Mouse (Mus musculus) brain, adult 2 months (tissue): Measurements from ENCODE around the gene Cd300lg.

Source experiments
- DNase-seq: peaks from one replicate; pipeline ENCODE4 v3.0.0; 2011; ENCODE audit warnings: low read depth, low spot score

Gene Cd300lg

DNA sequence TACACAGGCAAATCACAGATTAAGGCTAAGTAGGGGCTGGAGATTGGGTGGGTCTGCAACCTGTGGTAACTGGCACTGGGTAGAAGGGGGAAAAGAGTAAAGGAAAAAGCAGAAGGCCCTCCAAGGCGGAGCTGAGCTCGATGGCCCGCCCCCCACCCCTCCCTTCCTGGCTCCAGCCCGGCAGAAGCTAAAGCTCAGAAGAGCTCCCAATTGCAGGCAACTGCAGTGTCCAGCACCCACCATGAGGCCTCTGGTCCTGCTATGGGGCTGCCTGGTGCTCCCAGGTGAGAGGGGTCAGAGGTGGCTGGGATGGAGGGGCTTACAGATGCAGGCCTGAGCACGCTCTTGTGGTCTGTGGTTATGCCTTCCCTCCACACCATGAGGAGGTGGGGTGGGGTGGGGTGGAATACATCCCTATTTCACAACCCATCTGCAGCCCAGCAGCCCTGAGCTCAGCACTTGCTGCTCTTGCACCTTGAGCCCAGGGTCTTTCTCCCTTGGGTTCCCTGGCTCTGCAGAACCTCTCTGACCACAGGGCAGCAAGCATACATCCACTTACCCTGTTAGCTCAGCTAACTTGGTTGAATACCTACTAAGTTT, at the start of gene Cd300lg:
Gene Cd300lg (plus strand): TSS at position 160 of the 600 bp plus-strand sequence.
- no peak for DNase-seq

DNA sequence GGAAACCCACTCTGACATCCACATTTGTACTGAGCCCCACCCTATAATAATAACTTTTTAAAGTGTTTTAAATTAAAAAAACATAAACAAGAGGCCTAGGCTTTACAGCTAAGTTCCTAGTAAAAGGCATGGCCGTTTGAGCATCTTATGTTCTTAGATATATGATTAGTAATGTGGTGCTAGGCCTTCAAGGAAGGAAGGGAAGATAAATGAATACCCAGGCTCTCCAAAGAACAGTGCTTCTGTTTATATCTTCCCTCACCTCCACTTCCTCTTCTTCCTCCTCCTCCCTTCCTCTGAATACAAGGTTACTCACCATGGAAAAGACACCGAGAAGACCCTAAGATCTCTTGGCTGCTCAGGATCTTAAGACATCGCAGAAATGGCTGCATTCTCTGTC, 49.5 kb upstream of the Cd300lg start:
- no peak for DNase-seq

DNA sequence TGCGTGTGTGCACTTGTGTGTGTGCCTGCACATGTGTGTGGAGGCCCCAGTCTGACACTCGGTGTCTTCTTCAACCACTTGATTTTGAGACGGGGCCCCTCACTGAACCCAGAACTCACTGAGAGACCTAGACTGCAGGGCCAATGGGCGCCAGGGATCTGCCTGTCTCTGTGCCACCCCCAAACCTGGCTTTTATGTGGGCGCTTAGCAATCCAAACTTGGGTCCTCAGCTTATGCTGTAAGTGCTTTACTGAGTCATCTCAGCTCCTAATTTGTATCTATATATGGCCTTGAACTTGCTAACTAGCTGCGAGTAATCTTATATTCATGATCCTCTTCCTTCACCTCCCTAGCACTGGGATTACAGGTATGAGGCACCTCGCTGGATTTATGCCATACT, 48.9 kb upstream of the Cd300lg start:
- peak; percentile 88 for DNase-seq

DNA sequence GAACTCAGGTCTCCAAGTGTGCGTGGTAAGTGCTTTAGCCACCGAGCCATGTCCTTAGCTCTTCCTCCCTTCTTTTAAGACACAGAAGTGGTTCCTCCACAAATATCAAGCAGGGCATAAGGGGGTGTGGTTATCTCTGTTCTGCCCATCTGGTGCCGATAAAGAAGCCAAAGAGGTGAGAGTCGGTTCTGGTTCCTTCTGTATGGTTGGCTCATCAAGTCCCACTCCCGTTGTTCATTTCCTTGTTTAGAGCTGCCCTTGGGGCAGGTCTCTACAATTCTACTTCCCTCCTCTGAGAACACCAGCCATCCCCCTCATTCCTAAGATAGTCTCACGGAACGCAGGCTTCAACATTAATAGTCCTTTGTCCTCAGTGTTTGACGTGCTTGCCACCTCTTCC, 47.2 kb upstream of the Cd300lg start:
- peak; percentile 66 for DNase-seq

DNA sequence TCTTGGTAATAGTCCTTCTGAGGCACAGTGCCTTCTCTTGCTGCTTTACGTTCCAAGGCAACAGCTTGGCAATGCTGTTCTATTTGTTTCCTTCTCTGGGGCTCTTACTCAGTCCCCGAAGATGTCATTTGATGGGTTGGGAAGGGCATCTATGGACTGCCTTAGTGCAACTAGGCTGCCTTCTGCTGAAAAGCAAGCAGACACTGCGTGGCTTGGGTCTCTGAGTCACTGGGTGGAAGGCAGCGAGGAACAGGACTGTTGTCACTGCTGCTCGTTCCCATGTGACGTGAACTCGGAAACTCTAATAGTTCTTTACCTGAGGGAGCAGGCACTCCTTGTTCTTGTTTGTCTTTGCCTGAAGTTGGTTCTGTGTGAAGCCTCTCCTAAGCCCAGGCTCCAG, 45.4 kb upstream of the Cd300lg start:
- DNase-seq: peak; percentile 54

DNA sequence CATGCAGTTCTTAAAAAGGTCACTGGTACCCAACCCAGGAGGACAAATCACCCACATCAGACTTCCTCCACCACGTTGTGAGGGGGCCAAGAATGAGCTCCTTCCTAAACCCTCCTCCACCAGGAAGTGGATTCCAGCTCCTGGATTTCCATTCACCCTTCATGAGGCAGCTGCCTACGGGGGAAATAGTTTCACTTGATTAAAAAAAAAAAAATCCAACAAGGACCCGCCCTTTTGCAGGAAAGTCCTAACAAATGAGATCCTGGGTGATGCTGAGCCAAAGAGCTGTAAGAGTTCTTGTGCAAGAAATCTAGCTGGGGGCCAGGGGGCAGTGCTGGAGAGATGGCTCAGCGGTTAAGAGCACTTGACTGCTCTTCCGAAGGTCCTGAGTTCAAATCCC, 43.1 kb upstream of the Cd300lg start:
- DNase-seq: peak; percentile 50

DNA sequence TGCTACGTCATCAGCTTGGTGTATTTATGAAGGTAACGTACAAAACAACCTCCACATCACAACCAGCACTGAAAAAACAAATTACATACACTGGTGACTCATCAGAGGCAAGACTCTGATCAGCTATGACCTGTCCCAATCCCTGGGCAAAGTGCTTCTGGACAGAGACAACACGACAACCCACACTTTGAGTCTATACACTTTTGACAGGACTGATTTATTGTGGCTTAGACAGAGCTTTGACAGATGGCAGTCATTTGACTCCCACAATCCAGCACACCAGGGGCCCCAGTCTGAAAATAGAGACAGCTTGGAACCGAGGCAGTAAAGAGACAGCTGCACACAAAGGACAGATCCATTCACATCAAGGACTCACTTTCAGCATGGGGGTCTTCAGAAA, 41.8 kb upstream of the Cd300lg start:
- no peak for DNase-seq

DNA sequence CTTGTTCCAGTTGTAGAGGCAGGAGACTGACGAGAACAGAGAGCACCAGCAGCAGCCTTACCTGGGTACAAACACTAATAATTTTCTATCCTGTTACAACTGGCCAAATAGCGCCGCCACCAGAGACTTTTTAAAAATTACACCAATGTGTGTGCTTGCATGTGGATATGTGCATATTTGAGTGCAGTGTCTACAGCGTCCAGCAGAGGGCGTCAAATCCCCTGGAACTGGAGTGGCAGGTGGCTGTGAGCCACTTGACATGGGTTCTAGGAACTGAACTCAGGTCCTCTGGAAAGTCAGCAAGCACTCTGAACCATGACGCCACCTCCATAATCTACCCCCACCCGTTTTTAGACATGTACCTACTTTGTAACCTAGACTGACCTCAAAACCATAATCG, 37.1 kb upstream of the Cd300lg start:
- DNase-seq: no peak

DNA sequence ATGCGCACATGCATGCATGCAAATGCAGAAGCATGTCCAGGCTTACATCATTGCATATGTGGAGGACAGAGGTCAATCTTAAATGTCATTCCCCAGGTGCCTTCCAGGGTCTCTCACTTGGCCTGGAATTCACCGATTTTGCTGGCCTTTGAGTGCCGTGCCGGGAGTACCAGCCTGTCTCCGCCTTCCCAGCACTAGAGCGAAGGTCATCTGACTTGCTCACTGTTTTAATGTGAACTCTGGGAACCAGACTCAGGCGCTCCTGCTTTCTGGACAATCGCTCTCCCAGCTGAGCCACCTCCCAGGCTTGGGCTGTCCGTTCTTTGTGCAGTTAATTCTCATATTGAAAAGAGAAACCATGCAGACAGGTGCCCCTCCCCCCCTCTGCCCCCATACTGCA, 35.0 kb upstream of the Cd300lg start:
- DNase-seq: no peak

DNA sequence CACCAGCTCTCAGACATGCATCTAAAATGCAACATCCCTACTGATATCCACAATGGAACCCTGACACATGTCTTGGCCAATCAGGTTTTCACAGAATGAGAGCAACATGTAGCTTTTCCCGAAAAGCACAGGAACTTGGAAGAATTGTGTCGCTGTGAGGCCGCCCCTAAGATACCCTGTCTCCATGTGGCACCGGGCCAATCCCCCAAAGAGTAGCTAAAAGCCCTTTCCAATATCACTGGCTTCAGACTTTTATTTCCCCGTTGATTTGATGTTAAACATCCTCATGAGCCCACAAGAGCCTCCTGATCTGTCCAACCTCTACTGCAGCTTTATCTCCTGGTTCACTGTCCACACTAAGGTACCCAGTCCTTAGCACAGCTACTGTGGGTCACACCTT, 34.6 kb upstream of the Cd300lg start:
- no peak for DNase-seq

DNA sequence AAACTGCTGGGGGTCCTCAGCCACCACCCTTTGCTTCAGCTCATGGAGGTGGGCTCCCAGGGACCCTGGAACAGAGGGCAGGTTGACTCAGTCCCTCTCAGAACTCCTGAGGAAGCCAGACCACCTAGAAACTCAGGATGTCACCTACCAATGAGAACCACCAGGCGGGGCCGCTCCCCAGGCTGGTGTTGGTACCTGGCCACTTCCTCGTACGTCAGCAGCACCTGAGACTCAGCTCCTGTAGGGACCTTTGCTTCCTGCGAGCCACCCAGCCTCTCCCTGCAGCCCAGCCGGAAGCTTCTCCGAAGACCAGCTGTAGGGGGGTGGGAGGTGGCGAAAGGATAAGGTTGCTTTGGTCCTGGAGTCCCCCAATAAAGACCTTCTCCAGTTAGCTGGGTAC, 32.9 kb upstream of the Cd300lg start:
- no peak for DNase-seq

DNA sequence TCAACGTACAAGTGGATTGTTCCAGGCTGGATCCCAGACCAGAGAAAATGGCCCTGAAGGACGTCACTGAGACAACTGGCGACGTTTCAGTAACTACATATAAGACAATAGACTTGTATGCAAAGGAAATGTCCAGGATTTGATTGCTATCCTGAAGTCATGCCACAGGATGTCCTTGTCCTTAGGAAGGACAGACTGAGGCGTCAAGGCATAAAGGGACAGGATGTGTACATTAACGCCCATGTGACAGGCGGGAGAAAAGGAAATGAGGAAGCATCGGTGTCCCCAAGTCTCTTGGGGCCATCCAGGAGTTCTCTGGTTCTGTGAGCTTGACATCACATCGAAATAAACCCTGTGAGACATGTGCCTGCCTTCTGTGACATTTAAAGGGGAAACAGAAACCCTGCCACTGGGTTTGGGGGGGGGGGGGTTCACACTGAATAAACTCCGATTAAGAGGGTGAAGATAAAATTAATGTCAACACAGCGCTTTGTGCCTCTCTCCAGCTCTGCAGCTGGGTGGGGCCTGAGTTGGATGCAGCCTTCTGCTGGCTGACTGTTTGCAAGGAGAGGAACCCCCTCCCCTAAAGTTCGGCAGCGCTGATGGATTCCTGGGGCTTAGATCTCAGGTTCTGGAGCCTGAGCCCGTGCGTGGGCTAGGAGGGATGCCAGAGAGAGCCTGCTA, 32.2 kb upstream of the Cd300lg start:
- DNase-seq: no peak

DNA sequence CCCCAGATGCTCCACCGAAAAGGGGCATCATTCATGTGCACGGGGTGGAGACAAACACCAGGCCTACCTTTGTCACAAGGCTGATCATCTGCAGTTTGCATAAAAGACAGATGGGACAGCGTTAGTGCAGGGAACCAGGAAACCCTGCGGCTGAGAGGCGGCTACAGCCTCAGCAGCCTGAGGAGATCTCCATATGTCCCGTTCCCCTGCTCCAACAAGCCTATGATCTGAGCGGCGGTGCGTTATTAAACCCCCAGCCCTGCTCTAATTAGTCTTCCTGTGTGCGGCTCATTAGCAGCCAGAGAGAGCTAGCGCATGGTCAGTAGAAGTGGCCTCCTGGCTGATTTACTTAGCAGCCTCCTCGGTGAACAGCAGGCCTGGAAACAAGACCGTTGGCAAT, 31.2 kb upstream of the Cd300lg start:
- DNase-seq: peak; percentile 94

DNA sequence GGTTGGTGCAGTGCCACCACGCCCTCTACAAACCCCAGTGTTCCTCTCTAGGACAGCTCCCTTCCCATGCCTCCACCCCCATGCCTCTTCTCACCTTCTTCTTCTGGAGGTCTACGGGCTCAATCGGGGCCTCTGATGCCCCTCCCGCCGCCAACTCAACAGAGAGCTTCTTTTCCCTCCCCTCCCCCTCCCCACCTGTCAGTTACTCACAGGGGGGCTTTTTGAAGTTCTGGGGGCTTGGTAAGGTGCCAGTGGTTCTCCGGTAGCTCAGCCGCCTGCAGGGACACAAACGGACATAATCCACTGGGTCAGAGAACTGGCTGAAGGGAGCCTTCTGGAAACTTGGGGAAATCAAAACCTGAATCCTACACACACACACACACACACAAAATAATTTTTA, 29.8 kb upstream of the Cd300lg start:
- no peak for DNase-seq

DNA sequence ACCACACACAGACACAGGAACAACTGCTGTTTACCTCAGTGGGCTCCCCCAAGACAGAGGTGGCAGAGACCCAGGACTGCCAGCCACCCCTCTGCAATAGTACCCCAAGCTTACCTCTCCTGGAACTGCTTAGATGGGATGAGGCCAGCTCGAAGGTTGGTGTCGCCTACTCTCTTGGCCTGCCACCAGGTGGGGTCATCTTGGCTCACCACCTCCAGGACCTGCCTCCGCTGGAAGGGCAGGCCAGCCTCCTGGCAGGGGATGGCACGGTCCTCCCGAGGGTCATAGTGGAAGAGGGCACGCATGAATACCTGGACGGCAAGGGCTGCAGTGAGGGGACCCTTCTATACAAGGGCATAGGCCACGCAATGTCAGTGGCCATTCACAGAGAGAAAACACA, 28.1 kb upstream of the Cd300lg start:
- no peak for DNase-seq

DNA sequence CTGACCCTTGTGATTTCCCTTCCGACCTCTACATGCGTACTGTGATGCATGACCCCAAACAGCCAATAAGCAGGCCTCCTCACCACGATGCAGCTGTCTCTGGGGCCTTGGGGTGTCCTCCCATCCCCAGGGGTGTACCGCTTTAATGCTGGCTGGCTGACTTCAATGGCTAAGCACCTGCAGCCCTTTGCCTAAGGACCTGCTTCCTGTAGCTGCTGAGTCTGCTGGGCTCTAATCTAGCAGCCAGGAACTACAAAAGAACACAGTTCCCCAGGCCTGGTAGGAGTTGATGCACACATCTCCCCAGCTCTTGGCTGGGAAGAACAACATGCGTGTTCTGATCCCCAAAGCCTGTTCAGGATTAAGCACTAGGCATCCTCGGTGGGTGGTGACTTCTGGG, 25.8 kb upstream of the Cd300lg start:
- no peak for DNase-seq

DNA sequence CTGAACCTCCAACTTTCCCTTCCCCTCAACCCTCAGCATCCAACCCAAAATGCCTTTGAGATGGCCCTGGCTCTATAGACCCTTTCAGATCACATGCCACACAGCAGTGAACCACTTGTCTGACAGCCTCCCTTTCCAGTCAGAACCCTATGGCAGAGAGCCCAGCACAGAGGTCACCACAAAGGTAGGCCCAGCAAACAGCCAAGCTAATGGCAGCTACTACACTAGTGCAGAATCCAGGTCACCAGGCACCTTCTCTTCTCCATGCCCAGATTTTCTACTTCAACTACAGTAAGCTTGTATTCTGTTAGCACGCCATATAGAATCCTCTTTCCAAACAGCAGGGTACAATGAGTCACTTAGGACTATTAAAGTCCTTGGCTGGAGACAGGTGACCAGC, 25.2 kb upstream of the Cd300lg start:
- DNase-seq: peak; percentile 78

DNA sequence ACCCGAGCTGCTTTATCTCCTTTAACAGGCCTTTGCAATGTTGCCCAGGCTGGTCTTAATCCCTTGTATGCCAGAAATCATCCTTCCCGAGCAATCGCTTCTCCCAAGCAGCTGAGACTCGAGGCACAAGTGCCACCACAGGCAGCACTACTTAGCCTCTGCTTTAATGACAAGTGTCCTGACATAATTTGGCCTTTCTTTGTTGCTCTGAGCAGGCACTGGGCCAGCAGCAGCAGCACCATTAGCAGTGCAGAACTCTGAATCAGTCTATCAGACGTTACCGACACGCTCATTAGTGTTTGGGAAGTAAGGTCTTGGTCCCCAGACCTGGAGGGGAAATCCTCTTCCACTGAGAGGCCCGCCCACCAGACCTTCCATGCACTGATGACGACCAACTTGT, 21.6 kb upstream of the Cd300lg start:
- no peak for DNase-seq

DNA sequence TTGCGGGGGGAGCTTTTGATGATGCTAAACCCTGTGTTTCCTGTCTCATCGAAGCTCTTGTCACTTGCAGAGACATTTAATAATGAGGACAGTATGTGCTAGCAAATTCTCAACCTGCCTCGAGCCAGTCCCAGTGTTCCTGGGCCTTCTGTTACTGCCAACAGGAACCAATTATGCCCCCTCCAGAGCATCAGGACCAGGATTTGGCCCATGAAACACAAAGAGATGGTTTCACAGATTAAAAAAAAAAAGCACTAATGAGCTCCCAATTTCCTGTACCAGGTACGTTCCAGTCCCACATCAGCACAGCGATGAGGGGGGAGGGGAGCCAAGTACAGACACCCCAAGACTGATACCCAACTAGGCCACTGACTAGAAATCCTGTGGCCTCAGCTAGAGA, 20.1 kb upstream of the Cd300lg start:
- DNase-seq: peak; percentile 70

DNA sequence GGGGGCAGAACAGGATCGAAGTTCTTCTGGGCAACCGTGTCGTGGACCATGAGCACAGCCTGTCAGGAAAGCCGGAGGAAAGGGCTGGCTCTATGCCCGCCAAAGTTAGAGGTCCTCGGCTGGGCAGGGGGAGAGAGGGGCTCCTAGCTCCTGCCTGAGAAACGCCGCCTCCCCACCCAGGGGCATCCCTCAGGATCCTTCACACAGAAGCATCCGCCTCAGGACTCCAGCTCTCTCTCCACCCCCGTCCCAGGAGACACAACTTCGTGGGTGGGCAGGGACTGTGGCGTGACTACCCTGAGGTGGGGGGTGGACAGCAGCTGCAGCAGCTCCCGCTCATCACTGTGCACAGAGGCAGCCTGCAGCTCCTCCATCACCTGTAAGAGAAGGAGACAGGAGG, 17.9 kb upstream of the Cd300lg start:
- DNase-seq: peak; percentile 82

DNA sequence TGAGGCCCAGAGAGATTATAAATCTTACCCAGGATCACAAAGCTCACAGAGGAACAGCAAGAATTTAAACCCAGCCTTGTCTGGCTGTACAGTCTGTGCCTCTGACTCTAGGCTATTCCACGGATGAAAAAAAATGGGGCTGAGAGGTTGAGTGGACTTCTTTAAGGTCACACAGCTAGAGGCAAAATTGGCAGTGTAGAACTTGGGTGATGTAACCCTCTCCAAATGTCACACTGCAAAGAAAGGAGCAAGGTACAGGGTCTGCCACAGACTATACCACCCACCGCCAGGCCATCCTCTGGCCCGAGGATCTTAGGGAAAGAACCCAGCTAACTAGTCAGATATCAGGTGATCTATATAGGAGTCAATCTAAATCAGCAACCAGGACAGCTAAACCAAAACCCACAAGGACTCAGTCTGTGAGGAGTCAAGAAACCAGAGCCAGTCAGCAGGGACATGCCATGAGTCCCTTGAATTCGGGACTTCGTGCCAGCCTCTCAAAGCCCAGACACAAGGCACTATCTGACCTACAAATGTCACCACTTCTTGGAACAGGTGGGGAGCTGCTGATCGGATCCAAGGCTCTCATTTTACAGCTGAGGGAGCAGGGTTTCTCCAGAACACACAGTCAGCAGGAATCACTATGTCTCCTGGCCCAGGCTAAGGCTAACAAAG, 17.1 kb upstream of the Cd300lg start:
- DNase-seq: peak; percentile 97

DNA sequence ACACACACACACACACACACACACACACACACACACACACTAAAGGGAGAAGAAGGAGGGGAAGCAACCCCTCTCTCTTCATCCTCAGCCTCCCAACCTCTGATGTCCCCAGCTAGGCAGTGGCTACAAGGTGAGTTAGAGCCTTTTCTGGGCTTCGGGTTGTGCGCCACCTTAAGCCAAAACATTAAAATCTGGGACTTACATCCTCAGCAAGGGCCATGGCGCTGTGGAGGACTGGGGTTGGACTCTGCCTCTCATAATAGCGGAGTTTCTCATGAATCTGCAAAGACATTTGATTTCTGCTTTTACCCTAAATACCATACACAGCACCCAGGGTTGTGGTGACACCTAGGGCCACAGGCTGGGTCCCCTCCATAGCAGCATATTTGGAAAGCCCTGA, 16.4 kb upstream of the Cd300lg start:
- peak; percentile 55 for DNase-seq

DNA sequence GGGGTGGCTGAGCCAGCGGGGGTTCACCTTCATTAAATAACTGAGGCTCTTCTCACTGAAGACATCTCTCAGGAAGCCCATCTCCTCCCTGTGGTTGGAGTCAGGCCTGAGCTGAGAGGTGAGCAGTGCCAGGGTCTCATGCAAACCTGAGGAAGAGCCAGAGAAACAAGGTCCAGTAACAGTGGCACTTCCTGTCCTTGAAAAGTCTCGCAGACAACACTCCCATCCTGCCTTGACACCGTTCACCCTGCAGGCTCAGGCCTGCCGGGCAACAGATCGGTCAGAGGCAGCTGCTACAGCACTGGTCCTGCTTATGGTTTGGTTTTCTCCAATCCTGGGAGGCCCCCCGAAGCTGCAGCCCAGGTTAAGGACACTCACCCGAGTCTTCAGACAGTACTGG, 16.0 kb upstream of the Cd300lg start:
- no peak for DNase-seq
